Mouse (Mus musculus) midbrain, embryonic 12.5 days (tissue): Measurements from ENCODE around the gene Zfp740. TPM values are rescaled to one million over a fixed set of nuclear protein-coding genes. Genes with fewer than 3 reads are reported as not detected.

Experiments used
- ATAC-seq: fragments of 200-750 bp; cut with Nextera tagmentation; 2 replicates; pipeline ENCODE4 v1.8.0; 2017; ENCODE audit warnings: low read depth, moderate TSS enrichment, moderate library complexity; ENCODE audit not compliant: low FRiP score
- H3K27ac ChIP-seq: fragments of 300-500 bp; sonication (generic); replicated peaks from 2 replicates; pipeline ENCODE4 v1.5.1; 2016; ENCODE audit warnings: mild to moderate bottlenecking
- H3K27me3 ChIP-seq: fragments of 300-500 bp; sonication (generic); 2 replicates; pipeline ENCODE4 v1.6.1; 2016; ENCODE audit warnings: mild to moderate bottlenecking
- H3K36me3 ChIP-seq: fragments of 300-500 bp; sonication (generic); 2 replicates; pipeline ENCODE4 v1.6.1; 2016
- H3K4me1 ChIP-seq: fragments of 300-500 bp; sonication (generic); 2 replicates; pipeline ENCODE4 v1.6.1; 2016
- H3K4me2 ChIP-seq: fragments of 300-500 bp; sonication (generic); replicated peaks from 2 replicates; pipeline ENCODE4 v1.6.1; 2016; ENCODE audit warnings: mild to moderate bottlenecking, moderate library complexity
- H3K4me3 ChIP-seq: fragments of 300-500 bp; sonication (generic); 2 replicates; pipeline ENCODE4 v1.5.1; 2016; ENCODE audit warnings: mild to moderate bottlenecking
- H3K9ac ChIP-seq: fragments of 300-500 bp; sonication (generic); replicated peaks from 2 replicates; pipeline ENCODE4 v1.6.1; 2016; ENCODE audit warnings: mild to moderate bottlenecking, moderate library complexity
- H3K9me3 ChIP-seq: fragments of 300-500 bp; sonication (generic); 2 replicates; pipeline ENCODE4 v1.6.1; 2016; ENCODE audit warnings: mild to moderate bottlenecking
- whole genome bisulfite sequencing: fragments of 180-500 bp; shearing (Covaris S2); methylation state at CpG from one replicate; pipeline ENCODE4 v1.1.7; 2016; 5-methylcytosine and 5-hydroxymethylcytosine counted together
- polyA plus RNA-seq: library from polyadenylated mRNA; unstranded; fragments of >200 nt; fragmentation: Nextera tagmentation; extraction: Ambion mirVana; gene quantifications from 2 replicates; pipeline ENCODE4 v1.2.1, GENCODE M21; 2016

The Zfp740 gene
- polyA plus RNA-seq, 1 experiment from 2014 or later, result 108 TPM

- peaks cover 83% of the 10 kb centered on the region for H3K27me3 ChIP-seq
- ATAC-seq, result no peak
- H3K9me3 ChIP-seq, result no peaks in the 10 kb centered on the region
- no peaks in the 10 kb centered on the region for H3K36me3 ChIP-seq
- H3K4me3 ChIP-seq, result peak overlapping the region; percentile 54; the same call in 1 of the 2 replicates
- H3K27ac ChIP-seq, result no peak overlapping the region; the same call in 1 of the 2 replicates
- 4% methylated on average over 12 of the region's 12 CpGs for WGBS
- peaks cover 23% of the 10 kb centered on the region for H3K4me1 ChIP-seq
- H3K9ac ChIP-seq, result no peak overlapping the region
- peak overlapping the region; percentile 86; the same call in 1 of the 2 replicates for H3K4me2 ChIP-seq
Measured at GRCm38 (mm10) chr15:102258076-102258470, 55.0 kb downstream of the Zfp740 start.

GRCm38 (mm10) chr15:102258581-102259253, 55.7 kb downstream of the Zfp740 start:
- ATAC-seq, result no peak
- no peak overlapping the region for H3K9ac ChIP-seq
- no peaks in the 10 kb centered on the region for H3K36me3 ChIP-seq
- peaks cover 82% of the 10 kb centered on the region for H3K27me3 ChIP-seq
- no peak overlapping the region for H3K27ac ChIP-seq
- no peak overlapping the region for H3K4me2 ChIP-seq
- H3K4me1 ChIP-seq, result peaks cover 23% of the 10 kb centered on the region
- WGBS, result 5% methylated on average over 11 of the region's 11 CpGs
- no peak overlapping the region for H3K4me3 ChIP-seq
- H3K9me3 ChIP-seq, result no peaks in the 10 kb centered on the region

GRCm38 (mm10) chr15:102262582-102262981, 59.5 kb downstream of the Zfp740 start:
- Histone ChIP-seq H3K4me2 (no peak overlapping the region), H3K9me3 (no peaks in the 10 kb centered on the region), H3K9ac (no peak overlapping the region), H3K4me3 (no peak overlapping the region), H3K27me3 (peaks cover 43% of the 10 kb centered on the region), H3K27ac (no peak overlapping the region), H3K4me1 (peaks cover 13% of the 10 kb centered on the region), H3K36me3 (no peaks in the 10 kb centered on the region)
- WGBS, result 51% methylated on average over 7 of the region's 7 CpGs
- no peak for ATAC-seq

DNA sequence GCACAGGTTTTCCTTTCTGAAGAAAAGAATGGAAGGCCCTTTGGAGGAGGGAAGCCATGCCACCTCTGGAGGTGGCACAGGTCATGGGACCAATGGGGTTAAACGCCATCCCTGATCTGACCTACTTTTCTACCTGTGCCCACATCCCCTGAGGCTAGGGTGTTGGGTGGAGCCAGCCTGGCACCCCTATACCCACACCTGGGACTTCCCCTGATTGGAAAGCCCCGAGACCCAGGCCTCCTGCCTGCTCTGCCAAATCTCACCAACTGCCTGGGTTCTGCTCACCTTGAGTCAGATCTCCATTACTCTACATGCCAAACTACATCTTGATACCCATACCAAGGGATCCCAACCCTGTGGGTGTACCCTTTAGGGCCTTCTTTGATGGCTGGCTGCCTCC, 60.0 kb downstream of the Zfp740 start:
- ATAC-seq, result no peak
- H3K27me3 ChIP-seq, result peaks cover 38% of the 10 kb centered on the region
- no peak overlapping the region for H3K27ac ChIP-seq
- no peak overlapping the region for H3K4me2 ChIP-seq
- WGBS, result 79% methylated on average over 2 of the region's 2 CpGs
- H3K4me3 ChIP-seq, result no peak overlapping the region
- no peak overlapping the region for H3K9ac ChIP-seq
- no peaks in the 10 kb centered on the region for H3K36me3 ChIP-seq
- no peaks in the 10 kb centered on the region for H3K9me3 ChIP-seq
- H3K4me1 ChIP-seq, result peaks cover 9% of the 10 kb centered on the region; the same call in 1 of the 2 replicates

Other genes with a start within 250 kb of the Zfp740 start
- not detected in 2 replicates for gene Krt78, start 249.0 kb upstream of the Zfp740 start, polyA plus RNA-seq
- gene Krt8, start 198.8 kb upstream of the Zfp740 start, polyA plus RNA-seq, result 6.2 and 8.4 TPM in 2 replicates
- 3.2 and 4.3 TPM in 2 replicates for gene Krt18, start 175.1 kb upstream of the Zfp740 start, polyA plus RNA-seq
- 98.7 and 100 TPM in 2 replicates for gene Eif4b, start 129.5 kb upstream of the Zfp740 start, polyA plus RNA-seq
- 13.3 and 14.1 TPM in 2 replicates for gene Tns2, start 102.8 kb upstream of the Zfp740 start, polyA plus RNA-seq
- gene Spryd3, start 67.0 kb upstream of the Zfp740 start, polyA plus RNA-seq, result 19.3 and 20.2 TPM in 2 replicates
- gene Igfbp6, start 58.9 kb upstream of the Zfp740 start, polyA plus RNA-seq, result 0.32 and 0.42 TPM in 2 replicates
- 0.10 and 0.14 TPM in 2 replicates for gene Soat2, start 52.7 kb upstream of the Zfp740 start, polyA plus RNA-seq
- gene Csad, start 1.5 kb downstream of the Zfp740 start, polyA plus RNA-seq, result 40.9 and 41.0 TPM in 2 replicates
- 0.84 and 1.6 TPM in 2 replicates for gene Itgb7, start 28.7 kb downstream of the Zfp740 start, polyA plus RNA-seq
- gene Rarg, start 54.3 kb downstream of the Zfp740 start, polyA plus RNA-seq, result 13.6 and 19.2 TPM in 2 replicates
- gene Gm9918, start 67.3 kb downstream of the Zfp740 start, polyA plus RNA-seq, result 0.26 and 0.28 TPM in 2 replicates
- gene Mfsd5, start 76.2 kb downstream of the Zfp740 start, polyA plus RNA-seq, result 51.9 and 57.7 TPM in 2 replicates
- gene Espl1, start 93.0 kb downstream of the Zfp740 start, polyA plus RNA-seq, result 33.6 and 38.4 TPM in 2 replicates
- 363 and 378 TPM in 2 replicates for gene Pfdn5, start 122.9 kb downstream of the Zfp740 start, polyA plus RNA-seq
- gene Myg1, start 128.5 kb downstream of the Zfp740 start, polyA plus RNA-seq, result 96.1 and 108 TPM in 2 replicates
- gene Aaas, start 147.5 kb downstream of the Zfp740 start, polyA plus RNA-seq, result 61.5 and 67.9 TPM in 2 replicates
- 0.46 and 0.93 TPM in 2 replicates for gene Sp7, start 163.9 kb downstream of the Zfp740 start, polyA plus RNA-seq
- gene Sp1, start 202.9 kb downstream of the Zfp740 start, polyA plus RNA-seq, result 9.6 and 10.2 TPM in 2 replicates
- 0.29 TPM in 1 of 2 replicates, not detected in the other for gene Amhr2, start 242.1 kb downstream of the Zfp740 start, polyA plus RNA-seq